Mouse (Mus musculus) MEL (cell line): ENCODE results near the gene Gatad2a.

ENCODE experiments used
- CTCF ChIP-seq, 3 experiments: IDR thresholded peaks in 2 of 3; conservative IDR thresholded peaks in 1 of 3; 2 replicates each; pipeline ENCODE4 v1.5.1; 2011 to 2012; ENCODE audit warnings: low read length in 3 of 3, low read depth in 2 of 3, mild to moderate bottlenecking in 2 of 3, improper control_type of control experiment in 1 of 3, inconsistent platforms in 1 of 3, mixed read lengths in 1 of 3, moderate library complexity in 1 of 3; ENCODE audit not compliant: control insufficient read depth in 1 of 3, insufficient read depth in 1 of 3, poor library complexity in 1 of 3, severe bottlenecking in 1 of 3
- GABPA ChIP-seq: IDR thresholded peaks from 2 replicates; pipeline ENCODE4 v1.6.1; 2012; ENCODE audit warnings: low read depth, mild to moderate bottlenecking, inconsistent platforms, low read length, improper control_type of control experiment, moderate library complexity
- POLR2A ChIP-seq, 2 experiments: IDR thresholded peaks; 2 replicates each; pipeline ENCODE4 v1.6.1; 2011 to 2012; ENCODE audit warnings: low read length in 2 of 2, mild to moderate bottlenecking in 2 of 2, control low read depth in 1 of 2, improper control_type of control experiment in 1 of 2, low read depth in 1 of 2, moderate library complexity in 1 of 2; ENCODE audit not compliant: control insufficient read depth in 1 of 2, insufficient read depth in 1 of 2, poor library complexity in 1 of 2
- TAL1 ChIP-seq: IDR thresholded peaks from 2 replicates; pipeline ENCODE4 v1.6.1; 2012; ENCODE audit warnings: mild to moderate bottlenecking, inconsistent platforms, low read length, moderate library complexity, mixed read lengths
- USF1 ChIP-seq: IDR thresholded peaks from 2 replicates; pipeline ENCODE4 v1.6.1; 2014; ENCODE audit warnings: low read depth, mild to moderate bottlenecking, inconsistent platforms, low read length, improper control_type of control experiment, moderate library complexity

- TF ChIP-seq GABPA (no peak), POLR2A (IDR thresholded peaks at IDR 0.05; ENCODE audit: control insufficient read depth in 1 of 2, insufficient read depth in 1 of 2, low read depth in 1 of 2, low read length in 2 of 2, poor library complexity in 1 of 2) (no peak), USF1 (no peak), CTCF (IDR thresholded peaks at IDR 0.05 in 2 of 3, conservative IDR thresholded peaks at IDR 0.05 in 1 of 3; ENCODE audit: control insufficient read depth in 1 of 3, insufficient read depth in 1 of 3, low read depth in 2 of 3, low read length in 3 of 3, poor library complexity in 1 of 3, severe bottlenecking in 1 of 3) (no peak), TAL1 (no peak)
These were observed 69.3 kb downstream of the Gatad2a start for GRCm38 (mm10) chr8:69926901-69927300.
